Mouse (Mus musculus) CH12.LX (cell line): ENCODE results near the gene Cort.

Source experiments
- BHLHE40 ChIP-seq: IDR thresholded peaks from 2 replicates; pipeline ENCODE4 v1.6.1; 2011; ENCODE audit warnings: mild to moderate bottlenecking, low read depth, low read length, improper control_type of control experiment
- CTCF ChIP-seq, 2 experiments: IDR thresholded peaks in 1 of 2; conservative IDR thresholded peaks in 1 of 2; 2 replicates each; pipeline ENCODE4 v1.5.1; 2011 to 2012; ENCODE audit warnings: low read depth in 2 of 2, low read length in 2 of 2, improper control_type of control experiment in 1 of 2, inconsistent platforms in 1 of 2, mild to moderate bottlenecking in 1 of 2, moderate library complexity in 1 of 2
- EP300 ChIP-seq: IDR thresholded peaks from 2 replicates; pipeline ENCODE4 v1.6.1; 2011; ENCODE audit warnings: low read length, improper control_type of control experiment
- MAX ChIP-seq: IDR thresholded peaks from 2 replicates; pipeline ENCODE4 v1.6.1; 2011; ENCODE audit warnings: low read length, improper control_type of control experiment
- NELFE ChIP-seq: IDR thresholded peaks from 2 replicates; pipeline ENCODE4 v1.6.1; 2011; ENCODE audit warnings: low read depth, low read length, improper control_type of control experiment
- NRF1 ChIP-seq: IDR thresholded peaks from 2 replicates; pipeline ENCODE4 v1.6.1; 2014; ENCODE audit warnings: low read depth, mild to moderate bottlenecking, inconsistent platforms, low read length, improper control_type of control experiment, moderate library complexity
- POLR2A ChIP-seq: IDR thresholded peaks from 2 replicates; pipeline ENCODE4 v1.6.1; 2011; ENCODE audit warnings: low read depth, mild to moderate bottlenecking, improper control_type of control experiment, low read length
- POLR2AphosphoS2 ChIP-seq: IDR thresholded peaks from 2 replicates; pipeline ENCODE4 v1.6.1; 2011; ENCODE audit warnings: low read depth, low read length, improper control_type of control experiment

DNA sequence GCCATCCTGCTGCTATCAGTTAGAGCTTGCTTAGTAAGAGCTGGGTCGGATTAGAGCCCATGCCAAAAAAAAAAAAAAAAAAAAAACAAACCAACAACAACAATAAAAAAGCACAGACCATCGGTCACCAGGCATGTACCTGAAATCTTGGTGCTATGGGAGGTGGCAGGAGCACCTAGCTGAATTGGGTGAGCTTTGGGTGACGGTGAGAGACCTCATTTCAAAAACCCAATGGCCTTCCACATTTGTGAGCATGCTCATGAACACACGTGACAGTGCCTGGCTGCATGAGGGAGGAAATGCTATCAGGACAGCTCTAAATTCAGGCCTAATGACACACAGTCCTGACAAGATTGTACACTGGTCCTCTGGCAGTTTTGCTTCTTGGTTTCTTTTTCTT lies 21.5 kb upstream of the Cort start:
- TF ChIP-seq POLR2AphosphoS2 (no peak), CTCF (conservative IDR thresholded peaks at IDR 0.05 in 1 of 2, IDR thresholded peaks at IDR 0.05 in 1 of 2; ENCODE audit: low read depth in 2 of 2, low read length in 2 of 2) (no peak), MAX (no peak), NRF1 (no peak), BHLHE40 (no peak), NELFE (no peak), POLR2A (no peak), EP300 (no peak)
